Mouse (Mus musculus) liver, embryonic 14.5 days (tissue): ENCODE results near the gene Sbno1. TPM values are rescaled to one million over a fixed set of nuclear protein-coding genes. Genes with fewer than 3 reads are reported as not detected.

ENCODE experiments used
- ATAC-seq: fragments of 200-750 bp; cut with Nextera tagmentation; 2 replicates; pipeline ENCODE4 v1.8.0; 2017; ENCODE audit warnings: moderate number of reproducible peaks, mild to moderate bottlenecking, moderate library complexity; ENCODE audit not compliant: insufficient read depth
- DNase-seq, 3 experiments: peaks; one replicate each; pipeline ENCODE4 v3.0.0-alpha.2; 2012 to 2013; ENCODE audit warnings: low read depth in 3 of 3, low spot score in 3 of 3
- H3K27ac ChIP-seq: fragments of 300-500 bp; sonication (generic); 2 replicates; pipeline ENCODE4 v1.5.1; 2014; ENCODE audit warnings: moderate library complexity, mild to moderate bottlenecking, control low read depth, inconsistent platforms
- H3K27me3 ChIP-seq: fragments of 300-500 bp; sonication (generic); 2 replicates; pipeline ENCODE4 v1.6.1; 2014; ENCODE audit warnings: mild to moderate bottlenecking, low read length, moderate library complexity; ENCODE audit not compliant: control insufficient read depth, insufficient read depth
- H3K36me3 ChIP-seq: fragments of 300-500 bp; sonication (generic); replicated peaks from 2 replicates; pipeline ENCODE4 v1.6.1; 2014; ENCODE audit warnings: low read depth; ENCODE audit not compliant: control insufficient read depth, insufficient read depth
- H3K4me1 ChIP-seq, 2 experiments: fragments of 200-500 bp in 1 of 2; fragments of 300-500 bp in 1 of 2; sonication (generic) in 1 of 2; replicated peaks; 2 replicates each; pipeline ENCODE4 v1.6.1; 2012 to 2014; ENCODE audit warnings: antibody characterized with exemption in 1 of 2, inconsistent platforms in 1 of 2, low read length in 1 of 2; ENCODE audit not compliant: control insufficient read depth in 2 of 2, insufficient read depth in 2 of 2
- H3K4me2 ChIP-seq: fragments of 300-500 bp; sonication (generic); 2 replicates; pipeline ENCODE4 v1.6.1; 2014; ENCODE audit warnings: low read depth, mild to moderate bottlenecking, control low read depth, moderate library complexity
- H3K4me3 ChIP-seq, 2 experiments: fragments of 200-500 bp in 1 of 2; fragments of 300-500 bp in 1 of 2; sonication (generic) in 1 of 2; 2 replicates each; pipeline ENCODE4 v1.5.1; 2012 to 2014; ENCODE audit warnings: low read depth in 2 of 2, low read length in 2 of 2, mild to moderate bottlenecking in 2 of 2, control low read depth in 1 of 2, inconsistent platforms in 1 of 2, moderate library complexity in 1 of 2; ENCODE audit not compliant: insufficient read depth in 1 of 2
- H3K9ac ChIP-seq: fragments of 300-500 bp; sonication (generic); replicated peaks from 2 replicates; pipeline ENCODE4 v1.6.1; 2014; ENCODE audit warnings: mild to moderate bottlenecking, control low read depth, moderate library complexity
- H3K9me3 ChIP-seq: fragments of 300-500 bp; sonication (generic); 2 replicates; pipeline ENCODE4 v1.6.1; 2016; ENCODE audit warnings: low read length, mixed read lengths; ENCODE audit not compliant: control insufficient read depth
- CTCF ChIP-seq: IDR thresholded peaks from 2 replicates; pipeline ENCODE4 v1.5.1; 2016; ENCODE audit warnings: antibody characterized with exemption, low read depth, control low read depth
- EP300 ChIP-seq: IDR thresholded peaks from 2 replicates; pipeline ENCODE4 v1.6.1; 2016; ENCODE audit warnings: antibody characterized with exemption, low read depth
- WGBS: fragments of 180-500 bp; shearing (Covaris S2); extraction: QIAGEN DNeasy Blood & Tissue Kit; methylation state at CpG from one replicate; pipeline ENCODE4 v1.1.7; 2014; ENCODE audit not compliant: insufficient replicate concordance; 5-methylcytosine and 5-hydroxymethylcytosine counted together
- polyA plus RNA-seq, 2 experiments: library from polyadenylated mRNA; depleted of rRNA in 1 of 2; stranded (reverse) in 1 of 2; unstranded in 1 of 2; fragments of >200 nt; fragmentation: Nextera tagmentation in 1 of 2; extraction: Ambion mirVana in 1 of 2; gene quantifications; 2 replicates each; pipeline versions ENCODE4 v1.2.1 to v1.2.3; 2012 to 2014

Sbno1 gene
- polyA plus RNA-seq, 2 experiments: 12.6 to 35.1 TPM

DNA sequence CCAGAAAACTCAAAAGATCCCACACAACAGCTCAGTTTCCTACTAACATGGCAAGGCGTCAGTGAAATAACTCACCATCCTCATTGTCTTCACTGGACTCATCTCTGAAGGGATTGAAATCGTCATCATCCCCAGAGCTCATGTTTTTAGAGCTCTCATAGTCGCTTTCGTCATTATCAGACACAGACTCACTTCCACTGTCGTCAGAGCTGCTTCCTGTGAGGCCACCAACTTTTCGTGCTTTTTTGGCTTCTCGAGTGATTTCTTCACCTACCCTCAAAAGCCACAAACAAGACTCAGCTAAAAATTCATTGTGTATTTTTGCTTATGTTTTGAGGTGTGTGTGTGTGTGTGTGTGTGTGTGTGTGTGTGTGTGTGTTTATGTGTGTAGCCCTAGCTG, 32.1 kb downstream of the Sbno1 start:
- TF ChIP-seq EP300: no peak
- TF ChIP-seq CTCF: no peak
- Histone ChIP-seq H3K27ac (no peak overlapping the region), H3K4me2 (no peak overlapping the region), H3K9ac (no peak overlapping the region), H3K36me3 (peaks cover 44% of the 10 kb centered on the region), H3K9me3 (no peaks in the 10 kb centered on the region), H3K27me3 (no peaks in the 10 kb centered on the region), H3K4me1 (no peaks in the 10 kb centered on the region), H3K4me3 (no peak overlapping the region)
- no peak for DNase-seq
- ATAC-seq: no peak
- 39% methylated on average over 7 of the region's 7 CpGs for WGBS

DNA sequence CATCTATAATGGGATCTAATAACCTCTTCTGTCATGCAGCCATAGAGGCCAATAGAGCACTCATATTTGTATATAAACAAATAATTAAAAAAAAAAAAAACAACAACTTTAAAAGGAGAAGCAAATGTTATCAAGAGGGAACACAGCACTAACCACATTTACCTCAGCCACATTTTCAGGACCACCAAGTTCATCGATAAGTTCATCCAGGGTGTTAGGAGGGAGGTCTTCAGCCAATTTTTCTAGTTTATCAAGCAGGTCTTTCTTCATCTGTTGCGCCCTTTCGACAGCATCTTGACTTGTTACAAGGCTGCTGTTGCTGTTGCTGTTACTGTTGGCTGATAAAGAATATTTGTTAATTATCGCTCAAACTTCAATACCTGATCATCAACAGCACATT, 33.4 kb downstream of the Sbno1 start:
- H3K9ac ChIP-seq: no peak overlapping the region
- WGBS: 86% methylated on average over 4 of the region's 4 CpGs
- no peak overlapping the region for H3K4me3 ChIP-seq
- H3K4me2 ChIP-seq: no peak overlapping the region
- no peak for DNase-seq
- no peaks in the 10 kb centered on the region for H3K9me3 ChIP-seq
- no peak for ATAC-seq
- H3K27ac ChIP-seq: no peak overlapping the region
- H3K36me3 ChIP-seq: peaks cover 45% of the 10 kb centered on the region
- H3K4me1 ChIP-seq: no peaks in the 10 kb centered on the region
- no peaks in the 10 kb centered on the region for H3K27me3 ChIP-seq
- TF ChIP-seq CTCF (no peak), EP300 (no peak)

DNA sequence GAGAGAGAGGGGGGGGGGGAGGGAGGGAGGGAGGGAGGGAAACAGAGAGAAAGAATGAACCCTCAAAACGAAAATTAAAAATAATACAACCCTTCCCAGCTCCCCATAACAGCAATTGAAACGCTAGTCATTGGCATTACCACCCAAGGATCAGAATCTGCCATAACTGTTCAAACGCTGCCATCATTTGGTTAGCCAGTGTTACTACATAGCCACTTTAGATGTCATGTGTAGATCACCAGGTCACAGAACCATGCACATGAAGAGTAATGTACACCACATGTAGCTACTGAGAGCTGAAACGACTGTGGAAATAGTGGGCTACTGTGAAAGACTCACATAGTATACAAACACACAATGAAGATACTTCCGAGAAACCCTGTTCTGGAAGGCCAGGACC, 37.9 kb downstream of the Sbno1 start:
- H3K4me2 ChIP-seq: no peak overlapping the region
- H3K4me3 ChIP-seq: no peak overlapping the region
- ATAC-seq (no peak), DNase-seq (no peak)
- H3K4me1 ChIP-seq: no peaks in the 10 kb centered on the region
- H3K27ac ChIP-seq: no peak overlapping the region
- H3K9ac ChIP-seq: no peak overlapping the region
- TF ChIP-seq CTCF (peak; percentile 48), EP300 (no peak)
- WGBS: 71% methylated on average over 5 of the region's 5 CpGs
- H3K27me3 ChIP-seq: no peaks in the 10 kb centered on the region
- peaks cover 64% of the 10 kb centered on the region for H3K36me3 ChIP-seq
- H3K9me3 ChIP-seq: no peaks in the 10 kb centered on the region

DNA sequence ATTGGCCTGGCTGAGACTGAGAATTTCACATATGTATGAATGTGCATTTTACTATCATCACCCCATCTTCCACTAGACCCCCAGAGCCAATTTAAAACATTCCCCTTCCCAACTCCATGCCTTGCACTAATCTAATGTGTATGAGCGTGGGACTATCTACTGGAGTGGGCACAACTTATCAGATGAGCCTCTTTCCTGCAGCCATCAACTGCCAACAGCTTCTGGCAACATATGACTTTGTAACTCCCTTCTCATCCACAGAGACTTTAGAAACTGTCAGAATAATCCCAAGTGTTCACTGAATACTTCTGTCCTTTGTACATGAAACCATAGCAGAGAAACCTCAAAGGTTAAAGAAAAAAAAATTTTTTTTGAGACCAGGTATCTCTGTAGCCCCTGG, 45.7 kb downstream of the Sbno1 start:
- Histone ChIP-seq H3K36me3 (peaks cover 59% of the 10 kb centered on the region), H3K9ac (no peak overlapping the region), H3K4me2 (no peak overlapping the region), H3K27ac (no peak overlapping the region), H3K4me1 (no peaks in the 10 kb centered on the region), H3K27me3 (no peaks in the 10 kb centered on the region), H3K9me3 (no peaks in the 10 kb centered on the region), H3K4me3 (no peak overlapping the region)
- ATAC-seq (no peak), DNase-seq (no peak)
- WGBS: 54% methylated on average over 1 of the region's 1 CpGs
- TF ChIP-seq EP300 (no peak), CTCF (no peak)

DNA sequence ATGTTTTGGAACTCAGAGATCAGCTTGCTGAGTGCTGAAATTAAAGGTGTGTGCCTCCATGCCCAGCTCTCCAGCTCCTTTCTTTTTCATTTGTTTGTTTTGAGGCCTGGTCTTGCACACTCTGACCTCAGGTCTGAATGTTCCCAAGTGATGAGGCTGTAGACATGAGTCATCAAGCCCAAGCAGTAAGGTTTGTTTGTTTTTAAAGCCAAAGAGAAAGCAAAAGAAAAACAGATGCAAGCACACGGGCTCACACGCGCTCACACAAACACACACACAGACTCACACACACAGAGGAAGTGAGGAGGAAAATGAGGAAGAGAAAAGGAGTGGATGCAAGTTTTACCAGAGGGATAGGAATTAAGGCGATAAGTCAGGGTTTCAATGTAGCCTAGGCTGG, 48.7 kb downstream of the Sbno1 start:
- Histone ChIP-seq H3K4me1 (no peaks in the 10 kb centered on the region), H3K27ac (no peak overlapping the region), H3K36me3 (peaks cover 62% of the 10 kb centered on the region), H3K4me2 (no peak overlapping the region), H3K4me3 (no peak overlapping the region), H3K9ac (no peak overlapping the region), H3K9me3 (no peaks in the 10 kb centered on the region), H3K27me3 (no peaks in the 10 kb centered on the region)
- DNase-seq: no peak
- 79% methylated on average over 4 of the region's 4 CpGs for WGBS
- no peak for ATAC-seq
- TF ChIP-seq CTCF (no peak), EP300 (no peak)

GRCm38 (mm10) chr5:124376401-124376800, 49.4 kb downstream of the Sbno1 start:
- H3K27me3 ChIP-seq: no peaks in the 10 kb centered on the region
- H3K9me3 ChIP-seq: no peaks in the 10 kb centered on the region
- TF ChIP-seq EP300 (no peak), CTCF (no peak)
- no peak overlapping the region for H3K4me2 ChIP-seq
- H3K9ac ChIP-seq: no peak overlapping the region
- DNase-seq (no peak), ATAC-seq (no peak)
- WGBS: 82% methylated on average over 1 of the region's 1 CpGs
- no peak overlapping the region for H3K4me3 ChIP-seq
- peaks cover 56% of the 10 kb centered on the region for H3K36me3 ChIP-seq
- H3K27ac ChIP-seq: no peak overlapping the region
- no peaks in the 10 kb centered on the region for H3K4me1 ChIP-seq
